Mouse (Mus musculus) spleen, adult 18-20 months (tissue): ENCODE results near the gene Rhoj.
A peak's percentile ranks its signal among the peaks of the same experiment; 100 is the strongest.
"Not testable (repeated sequence)": the region's sequence is repeated elsewhere in the genome, so short reads cannot be mapped to it uniquely, and the experiment has no call there.

ENCODE experiments used
- DNase-seq, 2 experiments: peaks; one replicate each; pipeline ENCODE4 v3.0.0; 2022; ENCODE audit warnings: mixed read lengths in 2 of 2

Gene Rhoj

GRCm38 (mm10) chr12:75307961-75308951 is at the start of gene Rhoj:
Gene Rhoj (plus strand): TSS chr12:75308322.
- DNase-seq, result peak in 1 of 2 experiments; percentile 6

- DNase-seq, result no peak
These were observed 36.4 kb upstream of the Rhoj start for GRCm38 (mm10) chr12:75271726-75272125.

DNA sequence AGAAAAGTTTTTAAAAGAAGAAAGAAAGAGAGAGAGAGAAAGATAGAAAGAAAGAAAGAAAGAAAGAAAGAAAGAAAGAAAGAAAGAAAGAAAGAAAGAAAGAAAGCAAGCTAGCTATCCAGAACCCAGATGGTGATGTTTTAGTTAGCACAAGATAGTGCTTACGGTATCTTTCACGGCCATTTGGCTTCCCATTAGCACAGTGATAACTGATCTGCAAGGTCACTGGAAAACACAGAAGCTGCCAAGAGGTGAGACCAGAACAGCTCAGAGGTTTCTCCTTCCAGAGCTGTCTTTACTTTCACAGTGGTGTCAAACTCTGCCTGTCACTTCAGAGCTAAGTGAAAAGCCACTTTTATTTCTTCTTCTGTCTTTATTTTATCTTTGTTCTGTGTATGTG is 32.4 kb upstream of the Rhoj start:
- DNase-seq, result no peak

DNA sequence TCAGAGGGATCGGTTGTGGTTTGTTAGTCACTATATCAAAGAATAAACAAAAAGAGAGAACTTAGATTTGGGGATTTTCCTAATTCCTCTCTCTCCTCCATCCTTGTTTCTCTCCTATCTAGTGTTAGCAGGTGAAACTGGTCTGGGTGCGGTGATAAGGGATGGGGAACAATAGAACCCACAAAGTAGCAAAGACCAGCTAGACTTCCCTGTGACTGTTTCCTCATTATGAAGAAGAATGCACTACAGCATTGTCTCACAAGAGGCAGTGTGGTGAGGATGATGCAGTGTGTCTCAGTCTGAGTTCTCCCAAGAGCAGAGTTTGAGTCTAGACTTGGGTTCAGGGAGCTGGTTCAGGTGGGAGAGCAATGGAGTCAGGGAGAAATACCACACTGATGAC is 30.7 kb upstream of the Rhoj start:
- no peak for DNase-seq

- DNase-seq, result no peak
These were observed 27.6 kb upstream of the Rhoj start for GRCm38 (mm10) chr12:75280502-75280901.

- DNase-seq, result no peak
These were observed 24.9 kb upstream of the Rhoj start for GRCm38 (mm10) chr12:75283226-75283625.

DNA sequence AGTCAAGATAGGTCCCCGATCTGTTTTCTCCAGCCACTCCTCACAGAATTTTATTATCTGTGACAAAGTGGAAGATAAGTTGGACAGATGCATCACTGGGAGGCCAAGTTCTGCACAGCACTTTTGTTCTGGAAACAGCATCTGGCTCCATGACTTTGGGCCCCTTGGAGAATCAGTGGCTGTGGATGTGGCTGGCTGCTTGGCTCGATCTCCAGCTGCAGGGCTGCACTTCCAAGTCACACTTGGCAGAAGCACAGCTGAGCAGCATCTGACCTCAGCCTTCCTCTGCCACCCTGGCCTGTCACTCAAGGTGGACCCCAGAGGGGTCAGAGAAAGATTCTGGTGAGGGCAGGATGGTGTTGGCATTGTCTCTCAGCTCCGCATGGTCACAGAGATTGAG is 22.0 kb upstream of the Rhoj start:
- no peak for DNase-seq

DNA sequence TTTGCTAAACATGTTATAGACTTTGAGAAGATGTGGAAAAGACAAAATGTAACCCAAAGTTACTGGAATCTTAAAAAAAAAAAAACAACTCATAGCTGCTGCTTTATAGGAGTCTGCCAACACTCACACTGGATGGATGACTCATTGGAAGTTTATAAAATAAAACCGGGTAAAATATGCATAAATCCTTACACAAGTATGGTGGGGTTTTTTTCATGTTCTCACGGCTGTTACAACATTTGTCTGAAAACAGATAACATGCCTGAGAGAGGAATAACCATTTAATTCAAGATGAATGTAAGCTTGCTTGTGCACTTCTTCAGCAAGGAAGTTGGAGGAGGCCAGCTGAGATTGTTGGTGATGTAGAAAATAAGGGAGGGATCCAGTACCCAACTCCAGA is 17.6 kb upstream of the Rhoj start:
- no peak for DNase-seq

GRCm38 (mm10) chr12:75291556-75291955 is 16.6 kb upstream of the Rhoj start:
- no peak for DNase-seq

GRCm38 (mm10) chr12:75292939-75293338 is 15.2 kb upstream of the Rhoj start:
- no peak for DNase-seq

- no peak for DNase-seq
These were observed 8.3 kb upstream of the Rhoj start for GRCm38 (mm10) chr12:75299865-75300264.

DNA sequence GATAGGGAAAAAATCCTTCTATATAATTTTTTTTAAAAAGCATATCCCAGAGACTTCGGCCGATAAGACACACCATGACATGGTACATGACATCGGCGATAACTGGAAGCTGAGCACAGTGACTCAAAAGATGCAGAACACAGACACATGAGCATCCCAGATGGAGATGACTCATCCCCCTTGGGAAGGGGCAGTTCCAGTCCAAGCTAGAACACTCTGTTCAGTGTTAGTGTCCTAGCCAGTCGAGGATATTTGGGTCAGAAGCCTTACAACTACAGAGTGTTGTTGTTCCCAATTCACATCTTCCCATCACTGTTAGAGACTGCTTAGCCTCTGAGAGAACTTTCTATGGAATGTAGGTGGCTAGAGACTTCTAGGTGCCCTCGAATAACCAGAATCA is 4.0 kb upstream of the Rhoj start:
- DNase-seq, result no peak

- no peak for DNase-seq
These were observed 1.6 kb downstream of the Rhoj start for GRCm38 (mm10) chr12:75309756-75310155.

GRCm38 (mm10) chr12:75310766-75311165 is 2.6 kb downstream of the Rhoj start:
- DNase-seq, result no peak

GRCm38 (mm10) chr12:75311879-75312278 is 3.8 kb downstream of the Rhoj start:
- no peak for DNase-seq

DNA sequence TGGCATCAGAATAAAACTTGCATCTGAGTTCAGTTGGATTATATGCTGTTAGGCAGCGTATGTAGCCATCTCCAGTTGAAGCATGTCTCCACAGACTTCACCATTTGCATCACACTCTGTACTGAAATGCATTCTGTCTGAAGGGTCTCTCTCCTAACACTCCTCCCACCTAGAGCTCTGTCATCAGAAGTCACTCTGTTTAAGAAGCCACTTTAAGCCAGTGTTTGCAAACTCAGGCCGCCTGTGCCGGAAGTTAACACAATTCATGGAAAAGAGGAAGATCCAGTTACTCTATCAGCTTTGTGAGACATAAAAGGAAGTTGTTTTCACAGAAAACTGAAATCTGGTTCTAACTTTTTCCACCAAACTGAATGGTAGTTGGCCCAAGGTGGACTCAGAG is 5.9 kb downstream of the Rhoj start:
- no peak for DNase-seq

DNA sequence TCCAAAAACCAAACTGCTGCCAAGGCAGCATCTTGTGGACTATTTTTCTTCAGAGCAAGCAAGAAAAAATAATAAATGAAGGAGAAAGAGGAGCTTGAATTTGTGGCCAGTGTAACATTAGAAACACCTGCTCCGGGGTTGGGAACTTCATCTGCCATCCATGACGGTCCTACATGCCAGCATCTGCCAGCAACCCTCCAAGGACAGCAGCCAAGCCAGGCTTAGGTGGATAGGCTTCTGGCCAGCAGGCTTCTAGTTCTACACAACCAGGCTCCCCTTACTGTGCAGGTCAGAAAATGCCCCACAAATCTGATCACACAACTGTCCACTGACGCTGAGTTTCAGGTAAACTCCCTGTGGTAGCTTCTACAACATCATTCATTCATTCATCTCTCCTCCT is 7.7 kb downstream of the Rhoj start:
- no peak for DNase-seq

DNA sequence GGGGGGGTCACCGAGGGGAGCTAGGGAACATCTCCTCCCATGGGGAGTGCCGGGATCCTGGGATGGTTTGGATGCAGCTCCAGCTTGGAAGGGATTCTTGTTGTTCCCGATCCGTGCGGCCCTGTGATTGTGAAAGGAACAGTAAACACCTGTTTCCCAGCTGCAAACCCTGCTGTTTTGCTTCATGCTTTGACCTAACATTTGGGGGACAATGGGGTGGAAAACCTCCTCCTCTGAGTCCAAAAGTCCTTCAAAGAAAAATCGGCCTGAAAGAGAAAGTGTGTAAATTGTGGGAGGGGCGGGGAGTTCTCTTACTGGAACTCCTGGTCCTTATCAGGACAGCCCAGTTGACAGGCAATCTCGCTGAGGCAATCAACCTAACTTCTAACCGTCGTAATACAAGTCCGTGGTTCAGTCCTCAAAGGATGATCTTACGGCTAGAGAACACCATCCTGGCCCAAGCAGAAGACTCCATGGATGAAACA is 12.4 kb downstream of the Rhoj start:
- DNase-seq, result no peak

DNA sequence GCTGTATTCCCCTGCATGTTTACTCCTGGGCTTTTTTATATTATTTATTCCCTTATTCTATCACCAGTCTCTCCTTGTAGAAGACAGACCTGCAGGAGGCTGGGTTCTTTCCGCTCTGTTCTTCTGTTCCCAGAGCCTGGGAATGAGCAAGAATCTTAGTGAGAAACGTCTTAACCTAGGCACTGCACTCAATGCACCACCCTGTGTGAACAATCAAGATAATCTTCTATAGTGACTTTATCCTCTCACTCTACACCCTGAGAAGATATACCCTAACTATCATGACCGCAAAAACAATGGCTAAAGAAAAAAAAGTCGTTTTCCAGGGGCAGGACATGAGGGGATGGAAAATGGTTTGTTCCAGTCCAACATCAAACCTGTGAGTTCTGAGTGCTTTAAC is 13.1 kb downstream of the Rhoj start:
- no peak for DNase-seq

DNA sequence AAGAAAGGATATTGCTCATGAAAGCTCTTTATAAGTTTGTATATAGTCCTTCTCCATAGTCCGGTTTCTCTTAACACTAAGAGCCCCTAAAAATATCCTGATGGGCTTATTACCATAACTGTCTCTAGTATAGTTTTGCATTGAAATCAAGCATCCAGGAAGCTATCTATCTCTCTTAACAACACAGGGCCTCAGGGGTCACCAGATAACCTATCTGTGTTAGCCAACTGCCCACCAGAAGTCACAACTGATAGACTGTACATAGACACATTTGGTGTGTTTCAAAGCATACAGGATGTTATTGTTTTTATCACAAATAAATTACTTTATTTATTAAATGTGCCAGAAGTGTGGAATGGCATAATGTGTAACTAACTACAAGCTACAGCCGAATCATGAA is 21.1 kb downstream of the Rhoj start:
- DNase-seq, result no peak

- DNase-seq, result no peak
These were observed 31.8 kb downstream of the Rhoj start for GRCm38 (mm10) chr12:75339894-75340293.

- DNase-seq, result no peak
These were observed 32.2 kb downstream of the Rhoj start for GRCm38 (mm10) chr12:75340331-75340730.

DNA sequence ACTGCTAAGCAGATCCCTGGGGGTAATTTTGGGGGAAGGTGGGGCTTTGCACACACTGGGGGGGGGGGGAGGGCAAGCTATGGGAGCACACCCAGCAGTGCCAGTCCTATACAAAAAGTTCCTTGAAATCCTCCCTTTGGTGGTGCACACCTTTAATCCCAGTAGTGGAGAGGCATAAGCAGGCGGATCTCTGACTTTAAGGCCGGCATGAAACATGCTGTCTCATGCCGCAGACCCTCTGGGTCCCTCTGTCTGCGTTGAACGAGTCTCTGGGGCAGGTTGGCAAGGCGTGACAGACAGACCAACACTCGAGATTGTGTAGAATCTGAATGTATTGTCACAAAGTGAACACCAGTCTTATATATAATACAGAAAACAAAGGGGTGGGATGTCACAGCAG is 40.4 kb downstream of the Rhoj start:
- no peak for DNase-seq

GRCm38 (mm10) chr12:75349537-75349936 is 41.4 kb downstream of the Rhoj start:
- DNase-seq, result not testable (repeated sequence)

DNA sequence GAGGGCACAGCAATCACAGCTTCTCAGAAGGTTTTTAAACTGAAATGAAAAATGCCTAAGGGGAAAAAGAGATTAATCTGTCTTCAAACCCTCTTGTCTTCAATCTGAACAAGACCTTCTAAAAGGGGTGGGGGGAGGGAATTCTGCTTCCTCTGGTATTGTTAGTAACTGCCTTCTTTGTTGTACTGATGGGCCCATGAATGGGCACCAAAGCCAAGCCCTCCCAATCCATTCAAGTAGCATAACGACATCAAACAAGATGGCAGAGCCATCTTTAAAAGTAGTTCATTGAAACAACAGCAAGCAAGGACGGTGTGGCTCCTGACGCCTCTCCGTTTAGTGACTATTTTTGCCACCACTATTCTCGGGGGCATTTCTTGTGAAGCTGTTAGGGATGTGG is 42.6 kb downstream of the Rhoj start:
- no peak for DNase-seq
